Mouse (Mus musculus): ENCODE measurements around the gene Aldob. TPM values are rescaled to one million over a fixed set of nuclear protein-coding genes. Genes with fewer than 3 reads are reported as not detected.
"Not testable (repeated sequence)": the region's sequence is repeated elsewhere in the genome, so short reads cannot be mapped to it uniquely, and the experiment has no call there.

Gene Aldob
- polyA plus RNA-seq, 1 experiment, result 3.7 TPM

GRCm38 (mm10) chr4:49536671-49537070 is 12.7 kb downstream of the Aldob start:
- no peak for DNase-seq (ENCODE audit: extremely low spot score in 1 of 2, low spot score in 1 of 2)

- DNase-seq (ENCODE audit: extremely low spot score in 1 of 2, low spot score in 1 of 2), result no peak
Observed at GRCm38 (mm10) chr4:49535675-49536294, 13.6 kb downstream of the Aldob start.

GRCm38 (mm10) chr4:49535036-49535435 is 14.3 kb downstream of the Aldob start:
- no peak for DNase-seq (ENCODE audit: extremely low spot score in 1 of 2, low spot score in 1 of 2)

GRCm38 (mm10) chr4:49522576-49522975 is 26.8 kb downstream of the Aldob start:
- DNase-seq (ENCODE audit: extremely low spot score in 1 of 2, low spot score in 1 of 2), result peak; percentile 82 to 92

GRCm38 (mm10) chr4:49521346-49521745 is 28.0 kb downstream of the Aldob start:
- no peak for DNase-seq (ENCODE audit: extremely low spot score in 1 of 2, low spot score in 1 of 2)

GRCm38 (mm10) chr4:49520572-49521340 is 28.6 kb downstream of the Aldob start, which contains the start of the genes Mrpl50 and Zfp189:
Gene Mrpl50, minus strand, starts transcription at chr4:49521093.
Gene Zfp189, plus strand, starts transcription at chr4:49521176.
- DNase-seq (ENCODE audit: extremely low spot score in 1 of 2, low spot score in 1 of 2), result peak; percentile 97 to 98

- DNase-seq (ENCODE audit: extremely low spot score in 1 of 2, low spot score in 1 of 2), result no peak
Observed at GRCm38 (mm10) chr4:49519476-49519875, 29.9 kb downstream of the Aldob start.

GRCm38 (mm10) chr4:49514441-49514840 is 34.9 kb downstream of the Aldob start:
- no peak for DNase-seq (ENCODE audit: extremely low spot score in 1 of 2, low spot score in 1 of 2)

- no peak for DNase-seq (ENCODE audit: extremely low spot score in 1 of 2, low spot score in 1 of 2)
Observed at GRCm38 (mm10) chr4:49512636-49513035, 36.7 kb downstream of the Aldob start.

- not testable (repeated sequence) for DNase-seq (ENCODE audit: extremely low spot score in 1 of 2, low spot score in 1 of 2)
Observed at GRCm38 (mm10) chr4:49510236-49510835, 39.0 kb downstream of the Aldob start.

- no peak for DNase-seq (ENCODE audit: extremely low spot score in 1 of 2, low spot score in 1 of 2)
Observed at GRCm38 (mm10) chr4:49509183-49509582, 40.2 kb downstream of the Aldob start.

- DNase-seq (ENCODE audit: extremely low spot score in 1 of 2, low spot score in 1 of 2), result no peak
Observed at GRCm38 (mm10) chr4:49506386-49506785, 43.0 kb downstream of the Aldob start, which contains the start of gene Baat. Gene Baat, minus strand, starts transcription at chr4:49506557.

- no peak for DNase-seq (ENCODE audit: extremely low spot score in 1 of 2, low spot score in 1 of 2)
Observed at GRCm38 (mm10) chr4:49503563-49503962, 45.8 kb downstream of the Aldob start.

Other genes with a start within 250 kb of the Aldob start
- not detected in 2 replicates for gene Acnat2, start 141.4 kb downstream of the Aldob start, polyA plus RNA-seq (2012; rRNA removed)
- not detected in 2 replicates for gene Acnat1, start 75.6 kb downstream of the Aldob start, polyA plus RNA-seq (2012; rRNA removed)
- 0.08 and 0.14 TPM in 2 replicates for gene Baat, start 43.0 kb downstream of the Aldob start, polyA plus RNA-seq (2012; rRNA removed)
- gene Mrpl50, start 28.5 kb downstream of the Aldob start, polyA plus RNA-seq (2012; rRNA removed), result 19.6 and 20.7 TPM in 2 replicates
- 3.3 and 3.6 TPM in 2 replicates for gene Zfp189, start 28.4 kb downstream of the Aldob start, polyA plus RNA-seq (2012; rRNA removed)
- 67.2 and 73.6 TPM in 2 replicates for gene Tmem246, start 48.3 kb upstream of the Aldob start, polyA plus RNA-seq (2012; rRNA removed)
- gene Rnf20, start 82.5 kb upstream of the Aldob start, polyA plus RNA-seq (2012; rRNA removed), result 69.8 and 74.9 TPM in 2 replicates
- 0.32 and 0.36 TPM in 2 replicates for gene Ppp3r2, start 132.5 kb upstream of the Aldob start, polyA plus RNA-seq (2012; rRNA removed)